Mouse (Mus musculus) hindbrain, embryonic 14.5 days (tissue): Measurements from ENCODE around the gene Acyp2. TPM values are rescaled to one million over a fixed set of nuclear protein-coding genes. Genes with fewer than 3 reads are reported as not detected.
"Not testable (repeated sequence)": the region's sequence is repeated elsewhere in the genome, so short reads cannot be mapped to it uniquely, and the experiment has no call there.

ENCODE experiments used
- ATAC-seq: fragments of 200-750 bp; cut with Nextera tagmentation; 2 replicates; pipeline ENCODE4 v1.8.0; 2017; ENCODE audit warnings: moderate number of reproducible peaks, mild to moderate bottlenecking, moderate TSS enrichment, moderate library complexity; ENCODE audit not compliant: low FRiP score
- DNase-seq: peaks from one replicate; pipeline ENCODE4 v3.0.0-alpha.2; 2015; ENCODE audit warnings: low spot score
- H3K27ac ChIP-seq: fragments of 300-500 bp; sonication (generic); 2 replicates; pipeline ENCODE4 v1.5.1; 2014; ENCODE audit warnings: mild to moderate bottlenecking, moderate library complexity
- H3K27me3 ChIP-seq: fragments of 300-500 bp; sonication (generic); 2 replicates; pipeline ENCODE4 v1.6.1; 2014; ENCODE audit warnings: mild to moderate bottlenecking, low read length, mixed read lengths; ENCODE audit not compliant: control insufficient read depth, insufficient read depth
- H3K36me3 ChIP-seq: fragments of 300-500 bp; sonication (generic); replicated peaks from 2 replicates; pipeline ENCODE4 v1.6.1; 2014; ENCODE audit not compliant: control insufficient read depth, insufficient read depth
- H3K4me1 ChIP-seq: fragments of 300-500 bp; sonication (generic); replicated peaks from 2 replicates; pipeline ENCODE4 v1.6.1; 2014; ENCODE audit warnings: antibody characterized with exemption, low read length, mixed read lengths; ENCODE audit not compliant: control insufficient read depth, insufficient read depth
- H3K4me2 ChIP-seq: fragments of 300-500 bp; sonication (generic); replicated peaks from 2 replicates; pipeline ENCODE4 v1.6.1; 2014; ENCODE audit warnings: mild to moderate bottlenecking, moderate library complexity
- H3K4me3 ChIP-seq: fragments of 300-500 bp; sonication (generic); replicated peaks from 2 replicates; pipeline ENCODE4 v1.5.1; 2014; ENCODE audit warnings: mild to moderate bottlenecking, low read length
- H3K9ac ChIP-seq: fragments of 300-500 bp; sonication (generic); 2 replicates; pipeline ENCODE4 v1.6.1; 2014
- H3K9me3 ChIP-seq: fragments of 300-500 bp; sonication (generic); 2 replicates; pipeline ENCODE4 v1.6.1; 2016; ENCODE audit warnings: low read length; ENCODE audit not compliant: control insufficient read depth
- WGBS: fragments of 180-500 bp; shearing (Covaris S2); extraction: QIAGEN DNeasy Blood & Tissue Kit; methylation state at CpG from one replicate; pipeline ENCODE4 v1.1.7; 2014; 5-methylcytosine and 5-hydroxymethylcytosine counted together
- polyA plus RNA-seq: library from polyadenylated mRNA; unstranded; fragments of >200 nt; fragmentation: Nextera tagmentation; extraction: Ambion mirVana; gene quantifications from 2 replicates; pipeline ENCODE4 v1.2.1, GENCODE M21; 2014

Gene Acyp2
- polyA plus RNA-seq, 1 experiment from 2014 or later: 32.2 TPM

- no peak for DNase-seq
- 88% methylated on average over 6 of the region's 6 CpGs for WGBS
- H3K36me3 ChIP-seq: no peaks in the 10 kb centered on the region
- no peak overlapping the region for H3K4me2 ChIP-seq
- H3K4me3 ChIP-seq: no peak overlapping the region
- ATAC-seq: no peak
- H3K27me3 ChIP-seq: no peaks in the 10 kb centered on the region
- no peaks in the 10 kb centered on the region for H3K4me1 ChIP-seq
- H3K9me3 ChIP-seq: no peaks in the 10 kb centered on the region
- no peak overlapping the region for H3K27ac ChIP-seq
- H3K9ac ChIP-seq: no peak overlapping the region
These were observed 18.9 kb downstream of the Acyp2 start for GRCm38 (mm10) chr11:30630514-30630913.

DNA sequence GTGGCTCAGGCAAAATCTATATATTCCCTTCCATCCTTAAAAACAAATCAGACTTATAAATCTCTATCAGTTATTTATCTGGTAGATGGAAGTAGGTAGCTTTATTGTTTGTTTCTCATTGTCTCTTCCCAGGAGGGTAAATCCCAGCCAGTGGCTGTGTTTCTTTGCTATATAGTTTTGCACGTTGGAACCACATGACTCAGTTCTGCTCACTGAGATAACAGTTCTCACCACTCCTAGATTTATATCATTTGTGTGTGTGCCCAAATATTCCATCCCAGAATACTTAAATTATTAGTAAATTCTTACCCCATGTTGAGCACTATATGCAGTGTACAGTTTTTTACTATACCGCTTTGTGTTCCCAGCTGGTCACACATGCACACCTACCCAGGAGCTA lies 26.2 kb downstream of the Acyp2 start:
- H3K27ac ChIP-seq: no peak overlapping the region
- no peaks in the 10 kb centered on the region for H3K36me3 ChIP-seq
- no peaks in the 10 kb centered on the region for H3K9me3 ChIP-seq
- 87% methylated on average over 2 of the region's 2 CpGs for whole genome bisulfite sequencing
- H3K9ac ChIP-seq: no peak overlapping the region
- H3K4me1 ChIP-seq: no peaks in the 10 kb centered on the region
- H3K4me2 ChIP-seq: no peak overlapping the region
- ATAC-seq (no peak), DNase-seq (no peak)
- no peaks in the 10 kb centered on the region for H3K27me3 ChIP-seq
- H3K4me3 ChIP-seq: no peak overlapping the region

DNA sequence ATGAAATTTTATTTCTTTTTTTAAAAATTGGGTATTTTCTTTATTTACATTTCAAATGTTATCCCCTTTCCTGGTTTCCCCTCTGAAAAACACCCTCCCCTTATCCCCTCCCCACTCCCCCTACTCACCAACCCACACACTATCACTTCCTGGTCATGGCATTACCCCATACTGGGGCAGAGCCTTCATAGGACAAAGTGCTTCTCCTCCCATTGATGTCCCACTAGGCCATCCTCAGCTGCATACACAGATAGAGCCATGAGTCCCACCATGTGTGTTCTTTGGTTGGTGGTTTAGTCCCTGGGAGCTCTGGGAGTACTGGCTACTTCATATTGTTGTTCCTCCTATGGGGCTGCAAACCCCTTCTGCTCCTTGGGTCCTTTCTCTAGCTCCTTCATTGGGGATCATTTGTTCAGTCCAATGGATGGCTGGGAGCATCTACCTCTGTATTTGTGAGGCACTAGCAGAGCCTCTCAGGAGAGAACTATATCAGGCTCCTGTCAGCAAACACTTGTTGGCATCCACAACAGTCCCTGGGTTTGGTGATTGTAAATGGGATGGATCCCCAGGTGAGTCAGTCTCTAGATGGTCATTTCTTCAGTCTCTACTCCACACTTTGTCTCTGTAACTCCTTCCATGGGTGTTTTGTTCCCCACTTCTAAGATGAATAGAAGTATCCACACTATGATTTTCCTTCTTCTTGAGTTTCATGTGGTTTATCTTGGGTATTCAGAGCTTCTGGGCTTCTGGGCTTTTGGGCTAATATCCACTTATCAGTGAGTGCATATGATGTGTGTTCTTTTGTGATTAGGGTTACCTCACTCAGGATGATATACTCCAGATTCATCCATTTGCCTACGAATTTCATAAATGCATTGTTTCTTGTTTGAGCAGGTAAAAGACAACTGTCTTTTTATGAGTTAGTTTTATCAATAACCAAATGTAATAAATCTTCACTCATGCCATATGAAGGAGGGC lies 27.7 kb downstream of the Acyp2 start:
- not testable (repeated sequence) for H3K27me3 ChIP-seq, H3K36me3 ChIP-seq, H3K9me3 ChIP-seq, ATAC-seq, H3K4me3 ChIP-seq, DNase-seq, H3K9ac ChIP-seq, H3K4me1 ChIP-seq, H3K27ac ChIP-seq, H3K4me2 ChIP-seq
- 85% methylated on average over 1 of the region's 1 CpGs for WGBS

DNA sequence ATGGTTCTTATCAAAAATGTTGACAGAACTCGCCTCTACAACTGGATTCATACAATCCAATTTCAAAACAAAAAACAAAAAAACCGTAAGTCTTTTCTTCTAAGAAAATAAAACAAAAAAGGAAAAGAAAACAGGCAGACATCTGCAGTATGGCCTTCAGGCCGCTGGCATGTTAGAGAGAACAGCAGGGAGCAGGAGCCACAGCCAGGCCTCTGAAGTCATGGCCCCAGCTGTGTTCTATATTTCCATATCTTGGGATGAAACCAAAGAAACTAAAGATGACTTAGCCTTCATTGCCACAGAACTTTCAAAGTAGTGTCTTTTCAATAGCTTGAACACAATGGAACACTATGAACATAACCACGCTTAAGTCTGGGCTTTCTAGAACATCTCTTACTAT lies 31.2 kb downstream of the Acyp2 start:
- no peak for ATAC-seq
- no peaks in the 10 kb centered on the region for H3K9me3 ChIP-seq
- 61% methylated on average over 4 of the region's 4 CpGs for WGBS
- H3K27ac ChIP-seq: no peak overlapping the region
- no peaks in the 10 kb centered on the region for H3K4me1 ChIP-seq
- H3K36me3 ChIP-seq: no peaks in the 10 kb centered on the region
- H3K27me3 ChIP-seq: no peaks in the 10 kb centered on the region
- no peak overlapping the region for H3K4me2 ChIP-seq
- DNase-seq: no peak
- H3K9ac ChIP-seq: no peak overlapping the region
- no peak overlapping the region for H3K4me3 ChIP-seq

GRCm38 (mm10) chr11:30617571-30618097 lies 31.8 kb downstream of the Acyp2 start:
- H3K27me3 ChIP-seq: no peaks in the 10 kb centered on the region
- H3K4me1 ChIP-seq: no peaks in the 10 kb centered on the region
- no peak overlapping the region for H3K4me2 ChIP-seq
- H3K27ac ChIP-seq: no peak overlapping the region
- no peak for DNase-seq
- no peaks in the 10 kb centered on the region for H3K9me3 ChIP-seq
- H3K9ac ChIP-seq: no peak overlapping the region
- no peak overlapping the region for H3K4me3 ChIP-seq
- 40% methylated on average over 2 of the region's 2 CpGs for WGBS
- no peak for ATAC-seq
- H3K36me3 ChIP-seq: no peaks in the 10 kb centered on the region

DNA sequence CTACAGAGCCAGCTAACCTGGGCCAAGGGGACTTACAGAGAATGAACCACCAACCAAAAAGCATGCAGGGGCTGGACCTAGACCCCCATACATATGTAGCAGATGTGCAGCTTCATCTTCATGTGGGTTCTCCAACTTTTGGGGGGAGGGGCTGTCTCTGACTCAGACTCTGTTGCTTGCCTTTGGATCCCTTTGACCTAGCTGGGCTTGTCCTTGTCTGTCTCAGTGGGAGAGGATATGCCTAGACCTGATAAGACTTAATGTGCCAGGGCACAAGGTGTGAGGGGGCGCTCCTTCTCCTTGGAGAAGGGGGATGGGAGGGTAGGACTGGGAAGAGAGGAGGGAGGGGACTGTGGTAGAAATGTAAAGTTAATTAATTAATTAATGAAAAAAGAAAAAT lies 33.4 kb downstream of the Acyp2 start:
- Histone ChIP-seq H3K4me2 (no peak overlapping the region), H3K36me3 (no peaks in the 10 kb centered on the region), H3K4me1 (no peaks in the 10 kb centered on the region), H3K9me3 (no peaks in the 10 kb centered on the region), H3K27me3 (no peaks in the 10 kb centered on the region), H3K27ac (no peak overlapping the region), H3K9ac (no peak overlapping the region), H3K4me3 (no peak overlapping the region)
- 88% methylated on average over 1 of the region's 1 CpGs for WGBS
- ATAC-seq (no peak), DNase-seq (no peak)

- H3K9ac ChIP-seq: no peak overlapping the region
- no peak for DNase-seq
- H3K27me3 ChIP-seq: no peaks in the 10 kb centered on the region
- no peak overlapping the region for H3K4me3 ChIP-seq
- WGBS: 85% methylated on average over 1 of the region's 1 CpGs
- no peaks in the 10 kb centered on the region for H3K36me3 ChIP-seq
- ATAC-seq: no peak
- H3K4me2 ChIP-seq: no peak overlapping the region
- no peaks in the 10 kb centered on the region for H3K9me3 ChIP-seq
- no peaks in the 10 kb centered on the region for H3K4me1 ChIP-seq
- no peak overlapping the region for H3K27ac ChIP-seq
These were observed 35.4 kb downstream of the Acyp2 start for GRCm38 (mm10) chr11:30613916-30614546.

DNA sequence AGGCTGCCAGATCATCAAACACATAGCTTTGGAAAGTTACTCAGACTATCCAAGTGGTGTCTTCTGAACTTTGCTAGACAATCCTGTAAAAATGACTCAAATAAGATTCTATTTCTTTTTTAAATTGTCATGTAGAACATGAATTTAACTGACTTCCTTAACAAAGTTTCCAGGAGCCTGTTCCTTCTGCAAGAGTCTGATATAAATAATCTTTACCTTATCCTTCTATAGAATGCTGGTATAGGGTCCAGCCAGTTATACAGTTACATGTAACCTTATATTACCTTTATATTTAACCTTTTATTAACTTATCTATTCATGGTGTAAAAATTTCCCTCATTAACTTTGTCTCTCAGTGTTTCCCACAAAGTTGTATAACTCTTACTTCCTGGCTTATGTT lies 36.7 kb downstream of the Acyp2 start:
- Histone ChIP-seq H3K27me3 (no peaks in the 10 kb centered on the region), H3K4me1 (no peaks in the 10 kb centered on the region), H3K4me2 (no peak overlapping the region), H3K9me3 (no peaks in the 10 kb centered on the region), H3K9ac (no peak overlapping the region), H3K4me3 (no peak overlapping the region), H3K36me3 (no peaks in the 10 kb centered on the region), H3K27ac (no peak overlapping the region)
- ATAC-seq (no peak), DNase-seq (no peak)

DNA sequence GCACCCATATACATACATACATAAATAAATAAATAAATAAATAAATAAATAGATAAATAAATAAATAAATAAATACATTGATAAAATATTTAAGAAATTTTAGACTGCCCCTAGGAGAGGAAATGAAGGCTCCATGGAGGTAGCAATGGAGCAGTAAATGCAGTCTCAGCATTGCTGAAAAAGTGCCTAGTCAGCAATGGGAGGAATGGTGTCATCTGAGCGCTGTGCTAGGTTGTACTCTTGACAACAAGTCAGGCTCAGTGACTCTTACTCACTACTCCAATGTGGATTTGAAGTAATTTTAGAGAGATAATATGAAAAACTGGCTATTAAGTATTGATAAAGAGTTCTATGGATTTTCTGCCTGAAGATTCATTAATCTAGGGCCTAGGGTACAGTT lies 40.1 kb downstream of the Acyp2 start:
- H3K27me3 ChIP-seq: no peaks in the 10 kb centered on the region
- 95% methylated on average over 1 of the region's 1 CpGs for WGBS

More for the DNA sequence above, 40.1 kb downstream of the Acyp2 start:
- Histone ChIP-seq H3K4me1 (no peaks in the 10 kb centered on the region), H3K4me3 (no peak overlapping the region), H3K9me3 (no peaks in the 10 kb centered on the region), H3K9ac (no peak overlapping the region), H3K36me3 (no peaks in the 10 kb centered on the region), H3K4me2 (no peak overlapping the region), H3K27ac (no peak overlapping the region)
- DNase-seq (no peak), ATAC-seq (no peak)
